Mouse (Mus musculus): Measurements from ENCODE around the gene Ppm1n. TPM values are rescaled to one million over a fixed set of nuclear protein-coding genes. Genes with fewer than 3 reads are reported as not detected.
A peak's percentile ranks its signal among the peaks of the same experiment; 100 is the strongest.

Ppm1n gene
- not detected in 2 replicates for total RNA-seq (2012; rRNA removed)
- not detected for polyA plus RNA-seq (2012; ENCODE audit: insufficient read depth in 1 of 2, insufficient read length in 2 of 2, low read depth in 1 of 2, low replicate concordance in 2 of 2, missing spikeins in 1 of 2)

DNA sequence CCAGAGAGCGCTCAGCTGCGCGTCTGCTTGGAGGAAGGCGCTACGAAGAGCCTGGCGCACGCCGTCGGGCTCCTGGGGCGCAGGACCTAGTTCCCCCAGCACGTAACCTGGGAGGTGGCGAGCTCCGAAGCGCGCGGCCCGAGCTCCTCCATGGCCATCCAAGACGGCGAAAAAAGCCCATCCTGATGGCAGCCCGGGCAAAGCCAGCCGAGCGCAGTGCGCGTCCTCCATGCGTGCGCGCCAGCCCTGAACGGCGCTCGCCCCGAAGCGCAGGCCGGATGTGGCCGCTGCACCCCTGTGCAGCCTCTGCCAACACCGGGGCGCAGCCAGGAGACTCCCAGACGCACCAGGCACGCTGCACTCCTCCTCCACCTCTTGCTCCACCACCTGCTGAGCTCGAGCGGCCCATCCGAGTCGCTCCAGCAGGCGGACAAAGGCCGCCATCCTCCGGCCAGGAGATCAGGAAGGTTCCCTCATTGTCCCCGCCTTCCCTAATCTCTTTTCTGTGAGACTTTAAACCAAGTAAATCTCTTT lies at the start of gene Ppm1n:
Gene Ppm1n, minus strand, starts transcription at position 484 of the 534 bp plus-strand sequence.
- no peak within 1 kb of the TSS for H3K27ac ChIP-seq (ENCODE audit: control insufficient read depth, low read depth, low read length)

DNA sequence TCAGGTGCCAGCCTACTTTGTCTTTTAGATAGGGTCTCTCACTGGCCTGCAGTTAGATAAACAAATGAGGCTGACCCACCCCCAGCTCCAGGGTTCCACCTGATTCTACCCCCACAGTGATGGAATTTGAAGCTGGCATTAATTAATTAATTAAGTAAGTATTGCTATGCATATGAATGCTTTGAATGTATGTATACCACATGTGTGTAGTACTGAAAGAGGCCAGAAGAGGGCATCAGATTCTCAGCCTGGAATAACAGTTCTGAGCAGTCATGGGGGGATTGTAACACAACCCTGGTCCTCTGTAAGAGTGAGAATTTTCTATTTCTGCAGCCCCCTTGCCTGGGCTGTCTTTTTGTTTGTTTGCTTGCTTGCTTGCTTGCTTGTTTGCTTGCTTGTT lies 48.6 kb upstream of the Ppm1n start:
- DNase-seq (ENCODE audit: low read depth, low spot score): peak; percentile 57
- Histone ChIP-seq H3K36me3 (ENCODE audit: control insufficient read depth in 1 of 2, insufficient read depth in 2 of 2, low read length in 2 of 2) (peaks cover 0 to 18% of the 10 kb centered on the region in 2 experiments; a peak in 2 of 4 replicates), H3K9ac (ENCODE audit: control insufficient read depth, low read depth, low read length, poor library complexity, severe bottlenecking) (no peak overlapping the region), H3K79me2 (ENCODE audit: control insufficient read depth, insufficient read depth, low read length, poor library complexity) (no peaks in the 10 kb centered on the region), H3K27ac (ENCODE audit: control insufficient read depth, low read depth, low read length) (no peak overlapping the region), H3K4me1 (ENCODE audit: control insufficient read depth in 1 of 2, insufficient read depth in 2 of 2, low read length in 2 of 2) (peaks cover 10 to 23% of the 10 kb centered on the region in 2 experiments), H3K9me3 (replicated peaks; ENCODE audit: insufficient read depth, low read length) (no peaks in the 10 kb centered on the region), H3K27me3 (ENCODE audit: control insufficient read depth in 1 of 2, insufficient read depth in 2 of 2, low read length in 2 of 2) (no peaks in the 10 kb centered on the region; a peak in 1 of 4 replicates), H3K4me3 (ENCODE audit: control insufficient read depth in 1 of 2, insufficient read depth in 1 of 2, low read depth in 2 of 2, low read length in 2 of 2) (no peak overlapping the region)
- TF ChIP-seq EP300 (IDR thresholded peaks at IDR 0.05; ENCODE audit: low read depth in 1 of 2, low read length in 2 of 2) (no peak), SMC3 (IDR thresholded peaks at IDR 0.05; ENCODE audit: low read depth, low read length) (peak; percentile 42), BHLHE40 (IDR thresholded peaks at IDR 0.05; ENCODE audit: borderline replicate concordance, low read depth, low read length) (no peak), MAZ (IDR thresholded peaks at IDR 0.05; ENCODE audit: low read depth, low read length) (no peak), E2F4 (IDR thresholded peaks at IDR 0.05; ENCODE audit: borderline replicate concordance, low read depth, low read length) (no peak), USF1 (IDR thresholded peaks at IDR 0.05; ENCODE audit: low read depth, low read length) (no peak), SIN3A (IDR thresholded peaks at IDR 0.05; ENCODE audit: low read length) (no peak; the same call in 1 of the 2 replicates), MAFK (IDR thresholded peaks at IDR 0.05; ENCODE audit: borderline replicate concordance, low read depth, low read length) (no peak), CHD1 (IDR thresholded peaks at IDR 0.05; ENCODE audit: low read depth, low read length) (no peak), POLR2A (IDR thresholded peaks at IDR 0.05; ENCODE audit: control insufficient read depth in 1 of 2, insufficient read depth in 1 of 2, low read depth in 1 of 2, low read length in 2 of 2, poor library complexity in 1 of 2) (no peak), NRF1 (IDR thresholded peaks at IDR 0.05; ENCODE audit: insufficient read depth, low read depth, low read length, poor library complexity, severe bottlenecking) (no peak), CTCF (IDR thresholded peaks at IDR 0.05 in 2 of 3, conservative IDR thresholded peaks at IDR 0.05 in 1 of 3; ENCODE audit: control insufficient read depth in 1 of 3, insufficient read depth in 1 of 3, low read depth in 2 of 3, low read length in 3 of 3, poor library complexity in 1 of 3, severe bottlenecking in 1 of 3) (peak in 2 of 3 experiments; percentile 43 to 48; a peak in 4 of 6 replicates), RAD21 (IDR thresholded peaks at IDR 0.05; ENCODE audit: low read depth, low read length) (peak; percentile 21; the same call in 1 of the 2 replicates), MYB (IDR thresholded peaks at IDR 0.05; ENCODE audit: low read depth, low read length) (no peak), JUND (IDR thresholded peaks at IDR 0.05; ENCODE audit: low read depth, low read length) (no peak), POLR2AphosphoS2 (IDR thresholded peaks at IDR 0.05; ENCODE audit: low read length) (no peak)

More for the DNA sequence above, at the start of gene Ppm1n:
- H3K9ac ChIP-seq (ENCODE audit: control insufficient read depth, low read depth, low read length, poor library complexity, severe bottlenecking): no peak within 1 kb of the TSS
- H3K4me1 ChIP-seq (ENCODE audit: control insufficient read depth in 1 of 2, insufficient read depth in 2 of 2, low read length in 2 of 2): 0 out of 4 replicates have a peak, but pooled peaks cover 0 to 4% of the 10 kb centered on the region in 2 experiments
- H3K27me3 ChIP-seq (ENCODE audit: control insufficient read depth in 1 of 2, insufficient read depth in 2 of 2, low read length in 2 of 2): no peaks in the 10 kb centered on the region
- TF ChIP-seq RCOR1 (IDR thresholded peaks at IDR 0.05; ENCODE audit: low read depth, low read length) (no peak), POLR2A (IDR thresholded peaks at IDR 0.05; ENCODE audit: control insufficient read depth in 1 of 2, insufficient read depth in 1 of 2, low read depth in 1 of 2, low read length in 2 of 2, poor library complexity in 1 of 2) (0 out of 4 replicates have a peak, but pooled peaks of 1 of the 2 experiments have one; percentile 23)
- no peaks in the 10 kb centered on the region for H3K79me2 ChIP-seq (ENCODE audit: control insufficient read depth, insufficient read depth, low read length, poor library complexity)
- H3K4me3 ChIP-seq (ENCODE audit: control insufficient read depth in 1 of 2, insufficient read depth in 1 of 2, low read depth in 2 of 2, low read length in 2 of 2): no peak within 1 kb of the TSS
- no peaks in the 10 kb centered on the region for H3K36me3 ChIP-seq (ENCODE audit: control insufficient read depth in 1 of 2, insufficient read depth in 2 of 2, low read length in 2 of 2)
- DNase-seq (ENCODE audit: low read depth, low spot score): no peak
- no peaks in the 10 kb centered on the region for H3K9me3 ChIP-seq (replicated peaks; ENCODE audit: insufficient read depth, low read length)

Measured in MEL (cell line).